Mouse (Mus musculus): ENCODE results near the gene Thumpd2. TPM values are rescaled to one million over a fixed set of nuclear protein-coding genes. Genes with fewer than 3 reads are reported as not detected.

Gene Thumpd2
- polyA plus RNA-seq, 1 experiment from 2014 or later: 12.6 TPM

DNA sequence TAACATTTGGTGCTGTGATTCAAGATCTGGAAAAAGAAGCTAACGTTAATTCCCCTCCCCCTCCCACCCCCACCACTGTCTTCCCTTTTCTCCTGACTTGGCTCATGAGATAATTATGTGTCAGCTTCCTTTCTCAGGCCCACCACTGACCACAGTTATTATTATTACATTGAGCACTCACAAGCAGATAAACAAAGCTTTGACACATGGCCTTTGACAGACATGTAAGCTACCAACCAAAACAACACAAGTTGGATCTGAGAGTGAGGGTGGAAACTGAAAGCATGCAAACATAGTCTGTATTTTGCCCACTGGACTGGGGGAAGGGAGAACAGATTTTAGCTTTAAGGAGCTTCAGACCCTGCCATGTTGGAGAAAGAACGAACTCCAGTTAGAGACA is 67.7 kb downstream of the Thumpd2 start:
- Histone ChIP-seq H3K4me3 (replicated peaks) (no peak overlapping the region), H3K27me3 (no peaks in the 10 kb centered on the region), H3K36me3 (no peaks in the 10 kb centered on the region), H3K9me3 (replicated peaks) (no peaks in the 10 kb centered on the region), H3K4me1 (no peaks in the 10 kb centered on the region), H3K9ac (no peak overlapping the region), H3K27ac (no peak overlapping the region), H3K4me2 (no peak overlapping the region)
- 68% methylated on average over 2 of the region's 2 CpGs for WGBS
- no peak for ATAC-seq (replicated peaks; ENCODE audit: low FRiP score)

DNA sequence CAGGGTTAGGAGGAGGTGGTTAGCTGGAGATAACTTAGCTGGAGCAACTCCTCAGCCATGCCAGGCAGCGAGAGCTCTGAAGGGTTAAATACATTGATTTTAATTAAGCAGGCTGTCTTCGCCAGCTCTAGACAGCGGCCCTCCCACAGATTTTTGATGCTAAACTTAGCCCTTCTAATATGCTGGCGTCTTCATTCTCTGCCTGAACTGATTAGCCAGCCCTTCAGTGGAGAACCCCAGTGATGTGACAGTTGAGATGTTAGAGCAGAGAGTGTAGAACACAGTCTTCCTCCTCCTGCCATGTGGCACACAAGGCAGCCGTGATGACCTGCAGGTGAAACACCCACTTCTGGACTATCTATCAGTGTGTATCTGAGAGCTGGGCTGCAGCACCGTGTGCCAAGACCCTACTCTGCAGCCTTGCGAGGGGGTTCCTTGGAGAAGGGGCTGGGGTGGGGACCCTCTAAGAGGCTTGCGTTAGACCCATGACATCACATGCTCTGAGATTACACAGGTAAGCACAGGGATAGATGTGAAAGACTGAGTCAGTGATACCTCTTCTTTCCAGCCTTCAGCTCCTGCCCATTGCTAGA is 73.3 kb downstream of the Thumpd2 start:
- no peaks in the 10 kb centered on the region for H3K9me3 ChIP-seq (replicated peaks)
- no peak for ATAC-seq (replicated peaks; ENCODE audit: low FRiP score)
- no peaks in the 10 kb centered on the region for H3K36me3 ChIP-seq
- H3K27ac ChIP-seq: no peak overlapping the region
- 58% methylated on average over 8 of the region's 8 CpGs for WGBS
- H3K9ac ChIP-seq: no peak overlapping the region
- no peaks in the 10 kb centered on the region for H3K27me3 ChIP-seq
- no peaks in the 10 kb centered on the region for H3K4me1 ChIP-seq
- H3K4me3 ChIP-seq (replicated peaks): no peak overlapping the region
- H3K4me2 ChIP-seq: no peak overlapping the region

DNA sequence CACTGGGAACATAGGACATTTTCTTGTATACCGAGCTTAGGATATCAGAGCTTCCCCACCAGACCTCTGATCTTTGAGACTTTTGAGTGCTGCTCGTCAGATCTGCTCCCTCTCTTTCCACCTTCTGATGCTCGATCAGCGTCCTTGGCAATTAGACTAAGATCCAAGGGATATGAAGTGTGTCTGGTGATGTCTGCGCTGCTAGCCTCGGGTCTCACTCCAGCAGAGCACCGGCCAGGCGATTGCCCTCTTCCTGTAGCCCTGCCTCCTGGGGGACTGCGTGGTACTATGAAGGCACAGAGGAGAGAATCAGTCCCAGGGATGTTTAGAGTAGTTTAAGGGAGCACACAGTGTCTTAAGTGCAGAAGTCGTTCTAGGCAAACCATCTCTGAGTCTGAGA is 81.9 kb downstream of the Thumpd2 start:
- no peak overlapping the region for H3K27ac ChIP-seq
- no peak overlapping the region for H3K9ac ChIP-seq
- no peaks in the 10 kb centered on the region for H3K36me3 ChIP-seq
- no peak overlapping the region for H3K4me3 ChIP-seq (replicated peaks)
- no peak for ATAC-seq (replicated peaks; ENCODE audit: low FRiP score)
- H3K9me3 ChIP-seq (replicated peaks): no peaks in the 10 kb centered on the region
- no peak overlapping the region for H3K4me2 ChIP-seq
- WGBS: 79% methylated on average over 10 of the region's 10 CpGs
- peaks cover 12% of the 10 kb centered on the region for H3K4me1 ChIP-seq
- H3K27me3 ChIP-seq: no peaks in the 10 kb centered on the region

DNA sequence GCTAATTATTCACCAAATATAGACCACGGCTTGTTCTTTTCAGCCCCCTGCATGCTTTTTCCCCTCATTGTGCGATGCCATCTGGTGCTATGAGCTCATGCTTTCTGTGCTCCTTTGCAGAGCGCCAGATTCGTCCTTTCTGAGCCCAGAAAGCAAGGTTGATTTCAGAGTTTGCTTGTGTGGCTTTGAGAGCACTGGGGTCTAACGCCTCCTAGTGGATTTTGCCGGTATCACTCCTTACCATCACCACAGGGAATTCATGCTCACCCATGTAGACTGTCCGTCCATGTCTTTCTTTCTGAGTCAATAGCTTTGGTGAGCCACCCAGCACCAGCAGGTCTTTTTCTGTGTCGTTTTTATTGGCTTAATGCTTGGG is 82.5 kb downstream of the Thumpd2 start:
- no peak overlapping the region for H3K4me3 ChIP-seq (replicated peaks)
- H3K27me3 ChIP-seq: no peaks in the 10 kb centered on the region
- H3K9ac ChIP-seq: no peak overlapping the region
- no peaks in the 10 kb centered on the region for H3K36me3 ChIP-seq
- H3K4me2 ChIP-seq: no peak overlapping the region
- ATAC-seq (replicated peaks; ENCODE audit: low FRiP score): peak; percentile 43; the same call in 1 of the 2 replicates
- no peaks in the 10 kb centered on the region for H3K9me3 ChIP-seq (replicated peaks)
- 16% methylated on average over 8 of the region's 8 CpGs for WGBS
- H3K4me1 ChIP-seq: peaks cover 17% of the 10 kb centered on the region
- H3K27ac ChIP-seq: no peak overlapping the region

DNA sequence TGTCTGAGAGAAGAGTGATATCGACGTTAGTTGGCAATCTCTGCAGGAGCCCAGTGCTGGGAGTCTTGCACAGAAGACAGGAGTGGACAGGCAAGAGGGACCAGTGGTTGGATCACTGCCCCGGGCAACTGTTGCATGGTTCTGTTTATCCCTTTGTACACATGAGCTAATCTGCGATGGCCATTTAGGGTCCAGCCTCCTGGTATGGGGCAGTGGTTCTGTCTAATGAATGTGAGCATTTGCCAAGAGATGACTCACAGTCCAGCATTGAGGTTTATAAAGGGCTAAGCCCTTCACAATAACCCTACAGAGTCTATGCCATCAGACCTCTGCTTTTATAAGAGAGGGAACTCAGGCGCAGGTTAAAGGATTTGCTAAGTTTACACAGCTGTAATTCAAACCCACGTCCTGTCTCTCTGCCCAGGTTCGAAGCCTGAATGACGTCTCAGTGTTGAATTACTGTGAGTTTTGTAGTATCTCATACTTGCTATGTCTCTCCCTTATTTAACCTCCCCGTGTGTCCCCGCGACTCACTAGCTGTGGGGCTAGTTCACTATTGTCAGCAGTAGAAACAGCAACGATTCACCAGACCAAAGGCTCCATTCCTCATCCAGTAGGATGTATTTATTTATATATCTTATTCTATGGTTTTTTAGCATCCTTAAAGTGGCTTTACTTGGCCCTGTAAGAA is 83.0 kb downstream of the Thumpd2 start:
- Histone ChIP-seq H3K4me1 (peaks cover 18% of the 10 kb centered on the region), H3K27ac (no peak overlapping the region), H3K4me2 (no peak overlapping the region), H3K9ac (no peak overlapping the region), H3K4me3 (replicated peaks) (no peak overlapping the region), H3K36me3 (no peaks in the 10 kb centered on the region), H3K9me3 (replicated peaks) (no peaks in the 10 kb centered on the region), H3K27me3 (no peaks in the 10 kb centered on the region)
- 60% methylated on average over 12 of the region's 12 CpGs for WGBS
- no peak for ATAC-seq (replicated peaks; ENCODE audit: low FRiP score)

DNA sequence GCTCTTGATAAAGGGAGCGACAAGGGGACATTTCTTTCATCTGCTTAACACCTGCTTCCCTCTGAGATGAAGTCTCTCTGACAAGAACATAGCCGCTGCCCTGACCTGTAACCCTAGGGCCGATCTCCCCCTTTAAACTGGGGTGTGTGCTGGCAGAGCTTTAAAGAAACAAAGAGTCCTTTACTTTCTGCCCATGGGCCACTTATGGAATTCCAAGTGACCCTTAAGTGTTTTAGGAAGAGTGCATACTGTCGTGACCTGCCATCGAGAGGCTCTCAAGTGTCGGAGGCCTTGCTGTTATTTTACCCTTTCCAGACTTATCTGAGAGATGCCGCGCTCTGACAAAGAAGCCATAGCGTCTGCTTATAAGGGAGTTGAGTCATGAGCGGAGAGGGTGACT is 84.8 kb downstream of the Thumpd2 start:
- Histone ChIP-seq H3K4me1 (peaks cover 23% of the 10 kb centered on the region), H3K36me3 (no peaks in the 10 kb centered on the region), H3K9ac (no peak overlapping the region), H3K4me2 (no peak overlapping the region), H3K27ac (no peak overlapping the region), H3K9me3 (replicated peaks) (no peaks in the 10 kb centered on the region), H3K4me3 (replicated peaks) (no peak overlapping the region), H3K27me3 (no peaks in the 10 kb centered on the region)
- ATAC-seq (replicated peaks; ENCODE audit: low FRiP score): no peak
- WGBS: 76% methylated on average over 10 of the region's 10 CpGs

DNA sequence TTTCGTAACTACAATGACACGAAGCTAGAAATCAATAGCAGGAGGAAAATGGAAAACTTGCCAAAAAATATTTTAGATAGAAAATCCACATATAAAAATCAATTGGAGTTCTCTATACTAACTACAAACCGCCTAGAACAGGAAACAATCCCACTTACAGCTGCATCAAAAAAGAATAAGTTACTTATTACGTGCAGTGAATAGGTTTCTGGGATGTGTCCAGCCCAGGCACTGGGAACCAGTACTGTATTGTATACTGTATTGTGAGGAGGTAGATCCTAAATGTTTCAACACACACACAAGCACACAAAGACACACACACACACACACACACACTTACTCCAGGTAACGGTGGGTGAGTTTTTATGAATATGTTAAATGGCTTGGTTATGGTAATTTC is 87.6 kb downstream of the Thumpd2 start:
- H3K9ac ChIP-seq: no peak overlapping the region
- ATAC-seq (replicated peaks; ENCODE audit: low FRiP score): peak; percentile 72; the same call in 1 of the 2 replicates
- peaks cover 27% of the 10 kb centered on the region for H3K4me1 ChIP-seq
- H3K9me3 ChIP-seq (replicated peaks): no peaks in the 10 kb centered on the region
- no peak overlapping the region for H3K4me3 ChIP-seq (replicated peaks)
- H3K27ac ChIP-seq: peak overlapping the region; percentile 73
- H3K27me3 ChIP-seq: no peaks in the 10 kb centered on the region
- WGBS: 67% methylated on average over 5 of the region's 5 CpGs
- H3K36me3 ChIP-seq: no peaks in the 10 kb centered on the region
- no peak overlapping the region for H3K4me2 ChIP-seq

Other genes starting within 250 kb of the Thumpd2 start
- 14.4 and 15.8 TPM in 2 replicates for gene Tmem178, start 120.5 kb downstream of the Thumpd2 start, polyA plus RNA-seq (2015; fragmentation: Nextera tagmentation; extraction: Ambion mirVana)

All from kidney, embryonic 15.5 days (tissue).